Mouse (Mus musculus): Measurements from ENCODE around the gene Tsks.
A peak's percentile ranks its signal among the peaks of the same experiment; 100 is the strongest.

The Tsks gene

DNA sequence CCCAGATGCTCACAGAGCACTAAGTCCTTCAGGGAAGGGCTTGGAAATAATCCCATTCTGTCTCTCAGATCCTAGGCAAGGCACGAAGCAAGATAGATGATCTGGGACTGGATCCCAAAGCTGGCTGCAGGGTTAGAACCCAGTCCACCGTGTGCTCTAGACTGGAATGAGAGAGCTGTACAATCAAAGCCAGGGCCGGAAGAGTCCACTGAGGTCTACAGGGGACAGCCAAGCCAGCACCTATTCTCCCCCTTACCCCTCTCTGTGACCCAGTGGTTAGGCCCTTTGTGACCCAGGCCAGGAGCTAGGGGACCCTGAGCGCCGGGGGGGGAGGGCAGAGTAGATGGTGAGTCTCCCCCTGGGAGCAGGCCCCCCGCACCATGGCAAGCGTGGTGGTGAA lies at the start of gene Tsks:
Gene Tsks (plus strand): TSS at position 301 of the 400 bp plus-strand sequence.
- DNase-seq (ENCODE audit: low spot score), result no peak

- no peak for DNase-seq (ENCODE audit: low spot score)
Measured at GRCm38 (mm10) chr7:44894175-44894574, 48.8 kb upstream of the Tsks start.

DNA sequence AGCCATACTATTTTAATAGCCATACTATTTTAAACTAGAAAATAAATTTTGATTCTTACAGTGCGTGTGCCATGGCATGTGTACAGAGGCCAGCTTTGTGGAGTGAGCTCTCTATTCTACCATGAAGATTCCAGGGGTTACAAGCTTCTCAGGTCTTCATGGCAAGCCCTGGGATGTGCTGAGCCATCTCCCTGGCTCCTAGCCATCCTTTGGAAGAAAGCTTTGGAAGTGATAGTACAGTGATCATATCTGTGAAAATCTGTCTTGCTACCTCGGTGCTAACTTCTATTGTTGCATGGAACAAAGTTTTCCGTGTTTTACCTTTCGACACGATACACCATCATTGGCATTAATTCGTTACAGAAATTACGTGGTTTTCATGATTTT lies 47.8 kb upstream of the Tsks start:
- DNase-seq (ENCODE audit: low spot score), result no peak

- peak; percentile 93 for DNase-seq (ENCODE audit: low spot score)
Measured at GRCm38 (mm10) chr7:44895593-44896434, 47.2 kb upstream of the Tsks start, which contains the start of gene Fuz. Fuz (plus strand) TSS chr7:44896079.

DNA sequence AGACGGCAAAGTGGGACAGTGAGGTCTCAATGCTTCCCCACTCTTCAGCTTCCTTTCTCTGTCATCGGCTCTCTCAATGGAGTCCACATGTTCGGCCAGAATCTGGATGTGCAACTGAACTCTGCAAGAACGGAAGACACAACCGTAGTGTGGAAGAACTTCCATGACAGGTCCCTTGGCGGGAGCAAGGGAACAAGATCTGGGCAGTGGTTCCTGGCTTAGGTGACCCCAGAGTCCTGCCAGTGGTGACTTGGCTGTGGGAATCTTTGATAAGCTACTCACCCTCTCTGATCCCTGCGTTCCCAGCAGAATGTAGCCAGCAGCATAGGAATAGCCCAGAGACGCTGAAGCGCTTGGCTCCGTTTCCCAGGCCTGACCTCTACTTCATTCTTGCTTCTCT lies 46.5 kb upstream of the Tsks start:
- no peak for DNase-seq (ENCODE audit: low spot score)

DNA sequence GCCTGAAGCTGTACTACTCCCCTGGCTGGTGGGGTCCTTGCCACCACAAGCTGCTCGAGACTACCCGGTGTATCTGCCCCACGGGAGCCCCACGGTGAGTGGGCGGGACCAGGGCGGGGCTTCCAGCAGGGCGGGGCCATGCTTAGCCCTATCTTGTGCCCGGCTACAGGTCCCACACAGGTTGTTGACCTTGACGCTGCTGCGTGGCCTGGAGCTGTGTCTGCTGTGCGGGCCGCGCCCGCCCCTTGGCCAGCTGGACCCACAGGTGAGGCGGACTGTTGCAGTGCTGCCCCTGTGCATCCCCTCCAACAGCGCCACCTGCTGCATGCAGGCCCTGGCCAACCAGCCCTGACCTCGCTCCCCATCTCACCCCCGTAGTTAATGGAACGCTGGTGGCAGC lies 44.4 kb upstream of the Tsks start:
- DNase-seq (ENCODE audit: low spot score), result peak; percentile 40

DNA sequence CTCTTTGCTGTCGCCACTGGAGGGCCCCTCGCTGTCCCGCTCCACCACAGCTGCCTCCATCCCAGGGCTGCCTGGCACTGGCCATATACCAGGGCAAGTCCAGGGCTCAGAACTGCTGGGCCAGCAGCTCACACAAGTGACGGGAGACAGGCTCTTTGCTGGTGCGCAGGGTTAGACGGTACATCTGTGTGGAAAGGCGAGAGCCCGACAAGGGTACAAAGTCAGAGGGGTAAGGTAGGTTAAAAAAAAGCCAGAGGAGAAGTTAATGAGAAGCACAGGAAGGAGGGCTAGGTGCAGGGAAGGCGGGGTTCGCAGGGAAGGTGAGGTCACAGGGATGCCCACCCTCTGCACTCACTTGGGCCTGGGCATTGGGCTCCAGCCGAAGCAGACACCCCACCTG lies 42.4 kb upstream of the Tsks start:
- no peak for DNase-seq (ENCODE audit: low spot score)

DNA sequence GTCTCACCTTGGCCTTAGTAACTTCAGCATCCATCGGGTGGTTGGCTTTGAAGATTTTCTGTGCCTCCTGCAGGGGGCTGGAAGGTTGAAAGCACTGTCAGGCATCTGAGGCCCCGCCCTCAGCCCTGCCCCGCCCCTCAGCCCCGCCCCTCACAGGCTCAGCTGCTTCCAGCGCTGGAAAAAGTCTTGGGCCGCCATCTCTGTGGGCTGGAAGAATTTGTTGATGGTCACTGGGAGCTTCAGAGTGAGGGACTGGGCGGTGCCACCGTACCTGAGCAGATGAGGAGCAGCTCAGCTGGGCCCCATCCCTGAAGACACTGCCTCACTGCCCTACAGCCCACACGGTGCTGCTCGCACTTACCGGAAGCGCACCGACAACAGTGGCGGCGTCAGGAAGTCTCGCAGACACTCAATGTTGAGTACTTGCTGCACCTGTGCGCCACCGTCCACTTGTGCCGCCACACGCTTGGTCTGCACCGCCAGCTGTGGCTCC lies 41.7 kb upstream of the Tsks start:
- peak; percentile 66 for DNase-seq (ENCODE audit: low spot score)

DNA sequence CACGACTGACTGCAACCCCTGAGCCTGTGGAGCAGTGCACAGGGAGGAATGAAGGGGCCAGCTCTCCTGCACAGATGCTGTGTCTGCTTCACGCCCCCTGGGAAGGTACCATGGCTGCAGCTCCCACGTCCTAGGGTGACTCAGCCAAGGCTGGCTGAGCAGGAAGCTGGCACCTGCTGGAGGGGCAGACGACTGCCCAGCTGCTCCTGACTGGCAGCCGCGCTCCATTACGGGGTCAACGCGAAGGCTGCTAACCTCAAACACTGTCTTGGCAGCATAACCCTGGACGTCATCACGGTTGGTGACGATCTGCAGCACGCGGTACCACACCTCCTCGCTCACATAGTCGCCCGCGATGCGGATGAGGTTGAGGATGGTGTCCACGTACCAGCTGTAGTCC lies 37.6 kb upstream of the Tsks start:
- no peak for DNase-seq (ENCODE audit: low spot score)

GRCm38 (mm10) chr7:44908706-44909476 lies 34.1 kb upstream of the Tsks start:
- DNase-seq (ENCODE audit: low spot score), result no peak

DNA sequence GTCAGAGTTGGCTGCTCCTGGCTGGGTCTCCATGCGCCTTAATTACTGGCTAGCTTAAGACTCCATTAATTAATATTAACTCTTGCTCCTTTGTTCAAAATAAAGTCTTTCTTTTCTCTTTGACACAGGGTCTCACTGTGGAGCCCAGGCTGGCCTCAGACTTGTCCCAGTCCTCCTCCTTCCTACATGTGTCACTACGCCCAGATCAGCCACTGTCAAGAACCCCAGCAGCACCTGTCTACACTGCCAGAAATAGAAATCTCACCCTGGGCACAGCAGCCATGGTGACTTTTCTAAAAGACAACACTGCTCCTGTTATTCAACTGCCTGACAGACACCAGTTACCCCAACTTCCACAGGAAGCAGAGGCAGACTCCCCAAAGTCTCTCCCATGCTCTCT lies 28.6 kb upstream of the Tsks start:
- DNase-seq (ENCODE audit: low spot score), result no peak

GRCm38 (mm10) chr7:44915314-44915713 lies 27.7 kb upstream of the Tsks start:
- DNase-seq (ENCODE audit: low spot score), result no peak

DNA sequence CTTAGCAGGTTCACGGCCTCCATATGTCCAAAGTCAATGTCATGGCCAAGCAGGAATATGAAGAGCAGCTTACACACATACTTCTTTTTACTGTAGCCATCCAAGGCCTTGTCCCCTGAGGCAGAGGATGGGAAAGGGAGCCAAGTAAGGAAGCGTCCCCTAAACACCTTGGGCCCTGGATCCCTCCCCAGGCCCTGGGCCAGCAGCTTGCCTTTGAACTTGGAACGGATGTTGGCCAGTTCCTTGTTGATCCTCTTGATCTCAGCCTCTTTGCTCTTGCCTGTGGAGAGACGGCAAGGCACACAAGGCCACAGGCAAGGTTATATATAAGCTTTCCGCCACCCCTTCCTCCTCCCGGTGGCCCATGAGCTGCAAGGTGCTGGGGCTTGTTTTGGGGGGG lies 26.8 kb upstream of the Tsks start:
- DNase-seq (ENCODE audit: low spot score), result no peak

DNA sequence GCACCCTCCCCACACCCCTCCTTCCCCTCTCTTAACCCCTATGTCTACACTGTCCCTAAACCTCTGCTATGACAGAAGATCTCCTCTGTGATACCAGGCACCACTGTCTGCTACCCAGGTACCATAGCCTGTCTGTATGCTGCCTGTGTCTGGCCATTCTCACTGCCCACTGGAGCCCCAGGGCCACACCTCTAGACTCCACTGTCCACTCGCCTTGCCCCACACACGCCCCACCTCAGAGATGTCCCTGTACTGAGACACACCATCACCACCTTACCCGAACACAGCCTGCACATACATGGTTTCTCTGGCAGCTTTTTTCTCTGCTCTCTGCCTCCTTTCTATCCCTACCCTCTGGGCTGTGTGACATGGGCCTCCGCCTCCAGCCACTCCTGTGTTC lies 26.1 kb upstream of the Tsks start:
- no peak for DNase-seq (ENCODE audit: low spot score)

GRCm38 (mm10) chr7:44918219-44918618 lies 24.8 kb upstream of the Tsks start:
- peak; percentile 3 for DNase-seq (ENCODE audit: low spot score)

GRCm38 (mm10) chr7:44919127-44919526 lies 23.9 kb upstream of the Tsks start:
- no peak for DNase-seq (ENCODE audit: low spot score)

DNA sequence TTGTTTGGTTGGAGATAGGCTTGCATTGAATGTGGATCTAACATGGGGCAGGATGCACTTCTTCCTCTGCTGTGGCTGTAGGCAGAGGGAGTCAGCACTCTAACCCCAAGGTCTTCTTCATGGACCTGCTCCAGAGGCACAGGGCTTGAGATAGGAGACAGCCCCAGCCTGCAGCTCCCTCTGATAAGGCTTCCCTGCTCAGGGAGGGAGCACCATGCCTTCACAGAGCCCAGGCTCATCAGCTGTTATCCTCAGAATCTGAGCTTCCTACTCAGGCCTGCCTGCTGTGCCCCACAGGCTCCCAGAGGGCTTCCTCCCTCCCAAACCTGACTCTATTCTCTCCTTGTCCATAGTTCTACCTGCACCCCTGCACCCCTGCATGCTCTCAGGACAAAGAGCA lies 20.5 kb upstream of the Tsks start:
- DNase-seq (ENCODE audit: low spot score), result no peak

- peak; percentile 58 for DNase-seq (ENCODE audit: low spot score)
Measured at GRCm38 (mm10) chr7:44925468-44925867, 17.5 kb upstream of the Tsks start.

- no peak for DNase-seq (ENCODE audit: low spot score)
Measured at GRCm38 (mm10) chr7:44928570-44928969, 14.4 kb upstream of the Tsks start.

DNA sequence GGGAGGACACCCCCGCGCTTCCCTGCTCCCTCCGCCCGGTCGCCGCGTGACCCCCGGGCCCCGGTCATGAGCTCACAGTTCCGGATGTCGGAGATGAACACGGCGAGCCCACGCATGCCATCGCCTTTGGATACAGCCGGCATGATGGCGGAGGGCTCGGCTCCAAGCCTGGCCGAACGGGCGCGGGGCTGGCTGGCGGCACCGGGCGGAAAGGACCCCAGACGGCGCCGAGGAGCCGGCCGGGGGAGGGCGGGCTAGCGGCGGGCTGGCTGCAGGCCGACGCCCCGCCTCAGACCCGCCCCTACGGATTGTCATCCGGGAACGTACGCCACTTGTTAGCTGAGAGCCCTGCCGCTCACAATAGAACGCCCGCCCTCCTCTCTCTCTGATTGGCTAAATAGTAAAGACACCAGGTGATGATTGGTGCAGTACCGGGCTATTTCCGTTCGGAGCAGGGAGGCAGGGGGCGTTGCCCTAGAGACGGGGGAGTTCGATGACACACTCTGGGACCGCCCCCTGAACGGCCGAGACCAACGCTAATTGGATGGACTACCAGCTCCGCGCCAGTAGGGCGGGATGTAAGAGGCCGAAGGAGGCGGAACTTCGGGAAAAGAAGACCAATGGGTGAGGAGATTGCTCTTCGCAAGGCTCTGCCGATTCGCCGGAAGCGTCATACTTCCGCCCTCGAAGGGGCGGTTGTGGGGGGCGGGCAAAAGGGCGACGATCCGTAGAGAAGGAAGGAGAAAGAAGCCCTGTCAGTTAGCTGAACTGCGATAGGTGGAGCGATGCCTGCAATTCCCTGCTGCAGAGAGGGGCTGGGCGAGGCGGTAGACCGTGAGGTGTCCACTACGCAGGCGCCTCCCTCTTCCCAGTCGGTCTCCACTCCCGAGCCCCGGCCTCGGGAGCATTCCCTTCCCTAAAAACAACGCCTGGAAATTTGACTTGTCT lies 13.5 kb upstream of the Tsks start, which contains the start of gene Ap2a1:
Gene Ap2a1 (minus strand): TSS at position 293 of the 948 bp plus-strand sequence.
- DNase-seq (ENCODE audit: low spot score), result peak; percentile 100

DNA sequence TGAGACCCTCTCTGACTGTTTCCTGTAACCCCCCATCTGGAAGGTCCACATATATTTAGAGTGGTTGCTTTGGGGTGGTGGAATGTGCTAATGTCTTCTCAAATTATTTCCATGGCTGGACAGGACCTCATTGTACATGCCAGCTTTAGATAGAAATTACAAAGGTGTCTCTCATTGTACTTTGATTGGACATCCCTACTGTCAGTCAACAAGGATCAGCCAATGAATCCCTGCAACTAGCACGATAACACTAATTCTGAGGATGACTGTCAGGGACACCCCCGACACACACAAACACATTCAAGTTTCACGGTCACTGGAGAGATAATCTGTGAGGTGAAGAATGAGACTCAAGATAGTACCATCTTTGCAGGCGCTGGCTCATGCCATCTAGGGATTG lies 4.3 kb upstream of the Tsks start:
- no peak for DNase-seq (ENCODE audit: low spot score)

- no peak for DNase-seq (ENCODE audit: low spot score)
Measured at GRCm38 (mm10) chr7:44949922-44950321, 6.9 kb downstream of the Tsks start.

Measured in embryo, embryonic 10 days (tissue).